Mouse (Mus musculus) myocyte (in vitro differentiated cells): ENCODE measurements around the gene Pnmal2. TPM values are rescaled to one million over a fixed set of nuclear protein-coding genes. Genes with fewer than 3 reads are reported as not detected.

ENCODE experiments used
- H3K27me3 ChIP-seq: one replicate; pipeline ENCODE4 v1.6.1; 2011; ENCODE audit not compliant: control insufficient read depth, insufficient read depth, insufficient read length
- H3K36me3 ChIP-seq: one replicate; pipeline ENCODE4 v1.6.1; 2011; ENCODE audit not compliant: control insufficient read depth, insufficient read depth
- H3K4me2 ChIP-seq: one replicate; pipeline ENCODE4 v1.6.1; 2011; ENCODE audit warnings: low read depth, control low read depth
- H3K4me3 ChIP-seq: one replicate; pipeline ENCODE4 v1.5.1; 2011; ENCODE audit warnings: mild to moderate bottlenecking, control low read depth, moderate library complexity
- H3K79me2 ChIP-seq: one replicate; pipeline ENCODE4 v1.6.1; 2011; ENCODE audit not compliant: control insufficient read depth, insufficient read depth
- H3ac ChIP-seq: one replicate; pipeline ENCODE4 v1.6.1; 2011; ENCODE audit not compliant: control insufficient read depth, insufficient read length
- CEBPB ChIP-seq: IDR thresholded peaks from 2 replicates; pipeline ENCODE4 v1.6.1; 2011; ENCODE audit warnings: mild to moderate bottlenecking, moderate library complexity; ENCODE audit not compliant: poor library complexity, insufficient read depth, severe bottlenecking
- E2F4 ChIP-seq: IDR thresholded peaks from one replicate; pipeline ENCODE4 v1.6.1; 2011; ENCODE audit warnings: mild to moderate bottlenecking, control low read depth, moderate library complexity; ENCODE audit not compliant: insufficient read depth
- MAX ChIP-seq: IDR thresholded peaks from one replicate; pipeline ENCODE4 v1.6.1; 2011; ENCODE audit warnings: low read depth, mild to moderate bottlenecking, control low read depth
- MYOD1 ChIP-seq, 3 experiments: IDR thresholded peaks; one replicate each; pipeline ENCODE4 v1.6.1; 2011; ENCODE audit warnings: control low read depth in 2 of 3, low read depth in 2 of 3, mild to moderate bottlenecking in 2 of 3, moderate library complexity in 1 of 3; ENCODE audit not compliant: insufficient read length in 2 of 3, control insufficient read depth in 1 of 3
- MYOG ChIP-seq, 3 experiments: IDR thresholded peaks; one replicate each; pipeline ENCODE4 v1.6.1; 2011; ENCODE audit warnings: control low read depth in 2 of 3, low read depth in 2 of 3, mild to moderate bottlenecking in 2 of 3; ENCODE audit not compliant: insufficient read length in 2 of 3, control insufficient read depth in 1 of 3, insufficient read depth in 1 of 3
- POLR2A ChIP-seq: IDR thresholded peaks from one replicate; pipeline ENCODE4 v1.6.1; 2011; ENCODE audit warnings: low read depth, mild to moderate bottlenecking, control low read depth, moderate library complexity; ENCODE audit not compliant: insufficient read length
- POLR2AphosphoS2 ChIP-seq: IDR thresholded peaks from one replicate; pipeline ENCODE4 v1.6.1; 2011; ENCODE audit warnings: low read depth, control low read depth; ENCODE audit not compliant: insufficient read length
- REST ChIP-seq: IDR thresholded peaks from one replicate; pipeline ENCODE4 v1.6.1; 2011; ENCODE audit warnings: mild to moderate bottlenecking, control low read depth, moderate library complexity; ENCODE audit not compliant: insufficient read depth, insufficient read length
- SRF ChIP-seq: IDR thresholded peaks from one replicate; pipeline ENCODE4 v1.6.1; 2011; ENCODE audit warnings: low read depth; ENCODE audit not compliant: control insufficient read depth, insufficient read length
- TCF12 ChIP-seq: IDR thresholded peaks from one replicate; pipeline ENCODE4 v1.6.1; 2011; ENCODE audit warnings: mild to moderate bottlenecking, control low read depth; ENCODE audit not compliant: poor library complexity, insufficient read depth, severe bottlenecking
- TCF3 ChIP-seq: IDR thresholded peaks from one replicate; pipeline ENCODE4 v1.6.1; 2011; ENCODE audit warnings: low read depth, control low read depth; ENCODE audit not compliant: insufficient read length
- USF1 ChIP-seq: IDR thresholded peaks from one replicate; pipeline ENCODE4 v1.6.1; 2011; ENCODE audit warnings: low read depth, mild to moderate bottlenecking, control low read depth, moderate library complexity
- polyA plus RNA-seq: library from polyadenylated mRNA; unstranded; fragments of >200 nt; fragmentation: generic; extraction: Trizol; gene quantifications from one replicate; pipeline ENCODE4 v1.2.1, GENCODE M21; 2012; ENCODE audit warnings: missing spikeins

Gene Pnmal2
- polyA plus RNA-seq, 1 experiment = 44.4 TPM

DNA sequence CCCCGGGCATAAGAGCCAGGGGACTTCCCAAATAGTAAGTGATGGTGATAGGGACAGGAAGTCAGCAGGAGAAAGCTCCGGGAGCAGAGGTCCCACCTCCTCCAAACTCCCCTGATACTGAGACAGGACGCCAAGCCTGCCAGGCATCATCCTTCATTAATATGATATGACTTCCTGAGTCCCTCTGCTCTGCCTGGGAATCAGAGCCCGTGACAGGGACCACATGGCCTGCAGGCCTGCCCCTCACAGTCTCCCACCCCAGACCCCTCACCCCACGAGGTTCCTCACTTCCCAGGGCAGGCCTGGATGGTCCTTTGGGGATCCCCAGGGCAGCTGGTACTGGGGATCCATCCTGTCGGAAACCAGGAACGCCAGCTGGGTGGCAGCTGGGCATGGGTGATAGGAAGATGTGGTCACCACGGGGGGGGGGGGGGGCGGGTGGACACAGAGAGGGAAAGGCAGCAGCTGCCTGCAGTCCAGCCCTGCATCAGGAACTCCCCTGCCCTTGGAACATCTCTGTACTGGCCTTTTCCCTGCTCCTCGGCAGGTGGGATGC, 40.3 kb upstream of the Pnmal2 start:
- H3K27me3 ChIP-seq = no peaks in the 10 kb centered on the region
- no peaks in the 10 kb centered on the region for H3K36me3 ChIP-seq
- H3K4me3 ChIP-seq = no peak overlapping the region
- no peak overlapping the region for H3ac ChIP-seq
- peaks cover 5% of the 10 kb centered on the region for H3K79me2 ChIP-seq
- TF ChIP-seq POLR2AphosphoS2 (no peak), TCF3 (peak; percentile 93), USF1 (no peak), MYOG (IDR thresholded peaks at IDR 0.05; ENCODE audit: control insufficient read depth in 1 of 3, insufficient read depth in 1 of 3, insufficient read length in 2 of 3, low read depth in 2 of 3) (peak; percentile 79 to 99 (median 98)), TCF12 (peak; percentile 96), MYOD1 (IDR thresholded peaks at IDR 0.05; ENCODE audit: control insufficient read depth in 1 of 3, insufficient read length in 2 of 3, low read depth in 2 of 3) (peak; percentile 78 to 99 (median 98))
- H3K4me2 ChIP-seq = peak overlapping the region; percentile 52

- Histone ChIP-seq H3K27me3 (no peaks in the 10 kb centered on the region), H3ac (no peak overlapping the region), H3K79me2 (peaks cover 9% of the 10 kb centered on the region), H3K4me2 (peak overlapping the region; percentile 31), H3K36me3 (no peaks in the 10 kb centered on the region), H3K4me3 (no peak overlapping the region)
- peak in 2 of 3 experiments; percentile 18 to 67 for TF ChIP-seq MYOG (IDR thresholded peaks at IDR 0.05; ENCODE audit: control insufficient read depth in 1 of 3, insufficient read depth in 1 of 3, insufficient read length in 2 of 3, low read depth in 2 of 3)
- peak in 2 of 3 experiments; percentile 55 to 66 for TF ChIP-seq MYOD1 (IDR thresholded peaks at IDR 0.05; ENCODE audit: control insufficient read depth in 1 of 3, insufficient read length in 2 of 3, low read depth in 2 of 3)
- TF ChIP-seq POLR2A = no peak
Measured at GRCm38 (mm10) chr7:16905491-16906021, 38.9 kb upstream of the Pnmal2 start.

- Histone ChIP-seq H3K36me3 (no peaks in the 10 kb centered on the region), H3K79me2 (peaks cover 9% of the 10 kb centered on the region), H3K4me3 (no peak within 1 kb of the TSS), H3ac (no peak within 1 kb of the TSS), H3K27me3 (no peaks in the 10 kb centered on the region), H3K4me2 (peak within 1 kb of the TSS; percentile 31)
- TF ChIP-seq MYOG (IDR thresholded peaks at IDR 0.05; ENCODE audit: control insufficient read depth in 1 of 3, insufficient read depth in 1 of 3, insufficient read length in 2 of 3, low read depth in 2 of 3) = no peak
- TF ChIP-seq SRF = no peak
- no peak for TF ChIP-seq MYOD1 (IDR thresholded peaks at IDR 0.05; ENCODE audit: control insufficient read depth in 1 of 3, insufficient read length in 2 of 3, low read depth in 2 of 3)
- no peak for TF ChIP-seq TCF12
- TF ChIP-seq MAX = no peak
Measured at GRCm38 (mm10) chr7:16906281-16906680, 38.2 kb upstream of the Pnmal2 start, which contains the start of gene Ptgir. Gene Ptgir (plus strand): TSS chr7:16906490.

DNA sequence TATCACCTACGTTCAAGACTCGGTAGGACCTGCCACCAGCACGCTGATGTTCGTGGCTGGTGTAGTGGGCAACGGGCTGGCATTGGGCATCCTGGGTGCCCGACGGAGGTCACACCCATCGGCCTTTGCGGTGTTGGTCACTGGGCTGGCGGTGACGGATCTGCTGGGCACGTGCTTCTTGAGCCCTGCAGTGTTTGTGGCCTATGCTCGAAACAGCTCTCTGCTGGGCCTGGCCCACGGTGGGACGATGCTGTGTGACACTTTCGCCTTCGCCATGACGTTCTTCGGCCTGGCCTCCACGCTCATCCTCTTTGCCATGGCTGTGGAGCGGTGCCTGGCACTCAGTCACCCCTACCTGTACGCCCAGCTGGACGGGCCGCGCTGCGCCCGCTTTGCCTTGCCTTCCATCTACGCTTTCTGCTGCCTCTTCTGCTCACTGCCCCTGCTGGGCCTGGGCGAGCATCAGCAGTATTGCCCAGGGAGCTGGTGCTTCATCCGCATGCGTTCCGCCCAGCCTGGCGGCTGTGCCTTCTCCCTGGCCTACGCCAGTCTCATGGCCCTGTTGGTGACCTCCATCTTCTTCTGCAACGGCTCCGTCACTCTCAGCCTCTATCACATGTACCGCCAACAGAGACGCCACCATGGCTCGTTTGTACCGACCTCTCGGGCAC, 37.5 kb upstream of the Pnmal2 start:
- no peak for TF ChIP-seq TCF3
- TF ChIP-seq CEBPB = no peak
- TF ChIP-seq MYOG (IDR thresholded peaks at IDR 0.05; ENCODE audit: control insufficient read depth in 1 of 3, insufficient read depth in 1 of 3, insufficient read length in 2 of 3, low read depth in 2 of 3) = no peak
- TF ChIP-seq MAX = no peak
- no peak for TF ChIP-seq POLR2A
- no peak for TF ChIP-seq SRF
- TF ChIP-seq MYOD1 (IDR thresholded peaks at IDR 0.05; ENCODE audit: control insufficient read depth in 1 of 3, insufficient read length in 2 of 3, low read depth in 2 of 3) = no peak
- no peak for TF ChIP-seq REST
- TF ChIP-seq POLR2AphosphoS2 = no peak
- no peaks in the 10 kb centered on the region for H3K36me3 ChIP-seq
- H3ac ChIP-seq = no peak overlapping the region
- no peak overlapping the region for H3K4me3 ChIP-seq
- peaks cover 9% of the 10 kb centered on the region for H3K79me2 ChIP-seq
- no peaks in the 10 kb centered on the region for H3K27me3 ChIP-seq
- peak overlapping the region; percentile 19 for H3K4me2 ChIP-seq

GRCm38 (mm10) chr7:16907842-16908241, 36.6 kb upstream of the Pnmal2 start:
- Histone ChIP-seq H3K36me3 (no peaks in the 10 kb centered on the region), H3K4me3 (no peak overlapping the region), H3ac (no peak overlapping the region), H3K4me2 (peak overlapping the region; percentile 3), H3K27me3 (no peaks in the 10 kb centered on the region), H3K79me2 (peaks cover 9% of the 10 kb centered on the region)
- TF ChIP-seq REST = no peak
- no peak for TF ChIP-seq POLR2A
- no peak for TF ChIP-seq CEBPB
- no peak for TF ChIP-seq SRF
- no peak for TF ChIP-seq MAX
- no peak for TF ChIP-seq MYOD1 (IDR thresholded peaks at IDR 0.05; ENCODE audit: control insufficient read depth in 1 of 3, insufficient read length in 2 of 3, low read depth in 2 of 3)
- TF ChIP-seq TCF3 = no peak
- no peak for TF ChIP-seq USF1
- no peak for TF ChIP-seq POLR2AphosphoS2
- no peak for TF ChIP-seq MYOG (IDR thresholded peaks at IDR 0.05; ENCODE audit: control insufficient read depth in 1 of 3, insufficient read depth in 1 of 3, insufficient read length in 2 of 3, low read depth in 2 of 3)
- no peak for TF ChIP-seq TCF12
- no peak for TF ChIP-seq E2F4
